Mouse (Mus musculus) CD8-positive naive resting alpha-beta T cell, adult 2 months (primary cell): Measurements from ENCODE around the gene Sfrp4.

ENCODE experiments used
- DNase-seq, 2 experiments: peaks; one replicate each; pipeline ENCODE4 v3.0.0; 2022; ENCODE audit warnings: low read depth in 2 of 2, low spot score in 2 of 2

The Sfrp4 gene

GRCm38 (mm10) chr13:19630768-19631709, 8.1 kb downstream of the Sfrp4 start:
- DNase-seq, result no peak

- DNase-seq, result no peak
Measured at GRCm38 (mm10) chr13:19636131-19636530, 13.2 kb downstream of the Sfrp4 start.

GRCm38 (mm10) chr13:19640203-19640851, 17.4 kb downstream of the Sfrp4 start:
- no peak for DNase-seq

GRCm38 (mm10) chr13:19643519-19643918, 20.6 kb downstream of the Sfrp4 start:
- no peak for DNase-seq

- no peak for DNase-seq
Measured at GRCm38 (mm10) chr13:19644225-19644624, 21.3 kb downstream of the Sfrp4 start.

GRCm38 (mm10) chr13:19649824-19650223, 26.9 kb downstream of the Sfrp4 start:
- DNase-seq, result no peak

- no peak for DNase-seq
Measured at GRCm38 (mm10) chr13:19652405-19652804, 29.5 kb downstream of the Sfrp4 start.

GRCm38 (mm10) chr13:19668355-19669140, 45.6 kb downstream of the Sfrp4 start:
- DNase-seq, result no peak

GRCm38 (mm10) chr13:19674025-19674424, 51.1 kb downstream of the Sfrp4 start:
- DNase-seq, result no peak

GRCm38 (mm10) chr13:19674601-19675000, 51.7 kb downstream of the Sfrp4 start:
- DNase-seq, result no peak
